Mouse (Mus musculus): ENCODE data around the gene Mdfic.
A peak's percentile ranks its signal among the peaks of the same experiment; 100 is the strongest.

Mdfic gene

GRCm38 (mm10) chr6:15742591-15743149 lies 22.2 kb downstream of the Mdfic start:
- no peak for DNase-seq

GRCm38 (mm10) chr6:15743291-15743792 lies 22.9 kb downstream of the Mdfic start:
- no peak for DNase-seq

DNA sequence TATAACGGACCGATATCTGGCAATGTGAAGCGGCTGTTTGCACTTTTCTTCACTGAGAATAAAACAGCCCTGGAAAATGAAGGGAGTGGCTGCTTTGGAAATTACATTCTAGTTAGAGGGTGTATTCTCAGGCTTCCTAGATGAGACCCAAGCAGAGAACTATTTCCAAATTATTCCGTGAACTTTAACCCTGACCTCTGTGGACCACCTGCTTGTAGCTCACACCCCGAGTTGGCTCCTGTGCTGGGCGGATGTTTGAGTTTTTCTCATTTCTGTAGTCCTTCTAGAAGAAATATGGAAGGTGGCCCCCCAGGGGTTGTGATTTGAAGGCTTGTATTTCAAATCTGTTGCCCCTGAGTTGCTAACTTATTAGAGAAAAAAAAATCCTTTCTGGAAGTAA lies 23.3 kb downstream of the Mdfic start:
- no peak for DNase-seq

DNA sequence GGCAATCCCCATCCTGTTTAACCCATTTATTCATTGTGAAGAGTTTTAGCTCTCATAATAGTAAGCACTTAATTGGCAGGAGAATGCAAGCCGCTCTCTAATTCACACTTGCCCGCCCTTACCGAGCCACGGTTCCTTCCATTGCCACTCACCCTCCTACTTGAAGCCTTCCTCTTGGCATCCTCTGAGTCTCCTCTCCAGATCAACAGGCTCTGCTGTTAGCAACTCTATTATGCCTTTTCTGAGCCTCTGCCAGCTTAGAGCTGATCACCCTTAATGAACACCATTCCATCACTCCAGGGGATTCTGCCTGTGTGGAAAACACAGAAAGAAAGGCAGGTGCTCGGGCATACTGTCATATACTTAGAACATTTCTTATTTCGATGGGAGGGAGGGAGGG lies 24.9 kb downstream of the Mdfic start:
- DNase-seq: no peak

DNA sequence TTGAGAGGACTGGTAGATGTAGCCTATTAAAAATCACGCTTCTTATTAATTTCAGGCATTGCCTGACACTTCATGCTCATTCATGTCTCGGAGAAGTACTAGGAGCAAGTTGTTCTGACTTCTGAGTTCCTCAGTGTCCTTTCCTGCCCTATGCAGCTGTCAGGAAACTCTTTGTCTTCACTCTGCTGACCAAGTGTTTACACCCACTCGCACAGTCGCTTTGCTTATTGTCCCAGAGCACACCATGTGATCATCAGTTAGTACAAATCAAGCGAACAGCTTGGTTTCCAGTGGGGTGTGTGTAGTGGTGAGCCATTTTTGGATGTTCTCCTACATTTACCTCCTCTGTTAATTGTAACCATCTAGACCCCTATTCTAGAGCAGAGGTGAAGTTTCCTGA lies 25.4 kb downstream of the Mdfic start:
- DNase-seq: no peak

GRCm38 (mm10) chr6:15747396-15748155 lies 27.1 kb downstream of the Mdfic start:
- DNase-seq: no peak

- DNase-seq: no peak
Observed at GRCm38 (mm10) chr6:15748236-15748635, 27.8 kb downstream of the Mdfic start.

DNA sequence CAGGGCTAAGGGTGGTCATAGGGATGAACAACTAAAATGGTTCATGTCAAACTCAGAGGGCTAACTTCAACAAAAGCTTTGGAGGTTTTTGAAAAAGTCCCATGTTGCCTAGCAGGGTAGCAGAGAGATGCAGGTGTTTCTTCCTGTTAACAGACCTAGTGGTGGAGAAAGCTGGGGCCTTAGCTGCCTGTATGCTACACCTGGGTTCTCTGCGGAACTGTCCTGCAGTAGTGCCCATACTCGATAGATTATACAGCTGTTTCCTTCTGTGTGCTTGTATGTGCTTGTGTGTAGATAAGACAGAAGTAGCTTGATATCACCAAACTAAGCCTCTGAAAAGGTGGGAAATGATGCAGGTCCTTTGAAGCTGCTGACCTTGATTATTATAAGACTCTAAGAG lies 28.5 kb downstream of the Mdfic start:
- no peak for DNase-seq

DNA sequence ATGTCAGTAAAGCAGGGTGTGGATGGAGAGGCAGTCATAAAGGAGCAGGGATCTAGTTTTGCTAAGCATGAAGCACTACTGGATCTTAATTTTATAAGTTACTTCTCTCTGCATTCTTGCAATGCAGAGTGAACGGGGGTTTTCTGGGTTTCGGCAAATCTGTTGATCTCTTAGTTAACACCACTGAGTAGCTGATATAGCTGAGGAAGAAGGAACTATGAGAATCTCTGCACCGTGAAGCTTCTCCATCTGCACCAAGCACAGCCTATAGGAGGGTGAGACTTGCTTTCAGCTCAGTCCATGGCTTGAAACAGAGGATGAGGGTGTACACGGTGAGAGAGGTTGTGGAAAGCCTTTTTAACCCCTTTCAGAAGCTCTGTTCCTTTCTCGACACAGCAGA lies 29.6 kb downstream of the Mdfic start:
- DNase-seq: no peak

GRCm38 (mm10) chr6:15751375-15751774 lies 30.9 kb downstream of the Mdfic start:
- no peak for DNase-seq

DNA sequence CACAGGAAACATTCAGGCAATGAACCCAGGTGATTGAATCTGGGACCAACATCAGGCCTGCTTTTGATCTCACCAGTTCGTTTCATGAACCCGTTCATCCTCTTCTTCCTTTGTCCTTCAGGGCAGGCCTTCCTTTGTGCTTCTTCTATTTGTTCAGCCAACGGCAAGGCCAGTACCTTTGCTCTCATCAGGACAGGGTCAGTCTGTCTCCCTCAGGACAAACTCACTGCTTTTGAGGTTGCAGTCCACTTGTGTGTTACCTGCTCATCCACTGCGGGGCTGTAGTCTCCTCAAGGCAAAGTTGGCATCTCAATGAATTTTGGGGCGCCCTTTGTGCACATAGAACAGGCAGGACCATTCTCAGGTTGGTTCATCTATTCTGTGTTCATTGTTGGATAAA lies 31.7 kb downstream of the Mdfic start:
- no peak for DNase-seq

- DNase-seq: no peak
Observed at GRCm38 (mm10) chr6:15753208-15753607, 32.7 kb downstream of the Mdfic start.

- DNase-seq: no peak
Observed at GRCm38 (mm10) chr6:15758394-15758793, 37.9 kb downstream of the Mdfic start.

- DNase-seq: no peak
Observed at GRCm38 (mm10) chr6:15760750-15761149, 40.3 kb downstream of the Mdfic start.

DNA sequence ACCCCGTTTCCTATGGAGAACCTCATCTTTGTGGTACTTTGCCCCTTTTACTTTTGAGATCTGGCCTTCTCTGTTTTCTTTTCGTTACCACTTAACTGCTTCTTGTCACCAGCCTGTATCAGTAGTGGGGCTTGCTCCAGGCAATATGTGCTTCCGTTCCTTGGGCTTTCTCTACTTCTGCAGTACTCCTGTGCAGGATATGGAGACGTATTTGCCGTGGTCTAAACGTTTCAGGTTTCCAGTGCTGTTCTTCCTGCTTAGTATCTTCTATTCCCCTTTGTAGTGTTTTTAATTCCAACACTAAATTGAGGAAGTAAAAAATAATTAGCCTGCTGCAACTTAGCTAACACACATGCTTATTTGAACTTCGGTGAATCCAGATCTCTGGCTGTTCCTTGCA lies 43.6 kb downstream of the Mdfic start:
- DNase-seq: no peak

- DNase-seq: no peak
Observed at GRCm38 (mm10) chr6:15767460-15767859, 47.0 kb downstream of the Mdfic start.

- DNase-seq: no peak
Observed at GRCm38 (mm10) chr6:15770128-15770527, 49.7 kb downstream of the Mdfic start.

- DNase-seq: no peak
Observed at GRCm38 (mm10) chr6:15777070-15777469, 56.6 kb downstream of the Mdfic start.

GRCm38 (mm10) chr6:15780127-15780526 lies 59.7 kb downstream of the Mdfic start:
- DNase-seq: no peak

GRCm38 (mm10) chr6:15780688-15781087 lies 60.2 kb downstream of the Mdfic start:
- no peak for DNase-seq

DNA sequence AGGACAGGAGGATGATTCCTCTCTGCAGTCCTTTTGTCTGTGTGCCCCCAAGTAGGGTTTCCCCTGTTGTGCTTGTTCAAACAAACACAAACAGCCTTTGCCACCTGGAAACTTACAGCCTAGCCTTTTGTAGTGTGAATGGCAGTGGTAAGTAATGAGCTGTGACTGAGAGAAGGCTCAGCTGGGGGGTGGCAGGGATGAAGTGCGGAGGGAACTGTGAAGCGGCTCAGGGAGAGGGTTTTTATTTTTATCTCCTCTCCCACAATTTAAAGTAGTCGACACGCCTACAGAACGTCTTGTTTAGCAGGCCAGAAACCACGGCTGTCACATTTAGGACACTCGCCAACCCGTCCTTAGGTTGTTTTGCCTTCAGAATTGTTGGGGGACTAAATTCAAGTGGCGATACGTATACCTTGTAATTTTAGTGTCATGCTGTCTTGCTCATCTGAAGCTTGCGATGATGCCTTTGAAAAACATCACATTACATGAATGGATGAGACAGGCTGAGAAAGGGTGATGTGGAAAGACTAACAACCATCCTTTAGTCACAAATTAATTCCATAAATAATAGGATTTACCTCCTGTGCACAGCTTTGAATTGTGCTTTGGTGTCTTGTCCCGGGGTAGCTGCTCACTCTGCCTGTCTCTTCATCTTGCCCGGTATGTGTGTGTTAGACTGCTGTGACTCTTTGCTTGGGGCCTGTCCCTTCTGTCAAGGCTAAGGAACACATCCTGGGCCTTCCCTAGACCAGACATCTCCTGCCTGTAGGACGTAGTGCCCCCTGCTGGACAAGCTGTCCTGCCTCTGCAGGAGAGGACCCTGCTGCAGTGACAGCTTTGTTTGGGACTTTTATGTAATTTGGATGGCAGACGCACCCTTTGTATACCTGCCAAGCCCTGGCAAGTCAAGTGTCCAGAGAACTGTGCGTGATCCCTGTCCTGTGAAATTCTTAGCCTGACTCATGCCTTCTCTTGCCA lies 69.4 kb downstream of the Mdfic start:
- DNase-seq: peak; percentile 54

DNA sequence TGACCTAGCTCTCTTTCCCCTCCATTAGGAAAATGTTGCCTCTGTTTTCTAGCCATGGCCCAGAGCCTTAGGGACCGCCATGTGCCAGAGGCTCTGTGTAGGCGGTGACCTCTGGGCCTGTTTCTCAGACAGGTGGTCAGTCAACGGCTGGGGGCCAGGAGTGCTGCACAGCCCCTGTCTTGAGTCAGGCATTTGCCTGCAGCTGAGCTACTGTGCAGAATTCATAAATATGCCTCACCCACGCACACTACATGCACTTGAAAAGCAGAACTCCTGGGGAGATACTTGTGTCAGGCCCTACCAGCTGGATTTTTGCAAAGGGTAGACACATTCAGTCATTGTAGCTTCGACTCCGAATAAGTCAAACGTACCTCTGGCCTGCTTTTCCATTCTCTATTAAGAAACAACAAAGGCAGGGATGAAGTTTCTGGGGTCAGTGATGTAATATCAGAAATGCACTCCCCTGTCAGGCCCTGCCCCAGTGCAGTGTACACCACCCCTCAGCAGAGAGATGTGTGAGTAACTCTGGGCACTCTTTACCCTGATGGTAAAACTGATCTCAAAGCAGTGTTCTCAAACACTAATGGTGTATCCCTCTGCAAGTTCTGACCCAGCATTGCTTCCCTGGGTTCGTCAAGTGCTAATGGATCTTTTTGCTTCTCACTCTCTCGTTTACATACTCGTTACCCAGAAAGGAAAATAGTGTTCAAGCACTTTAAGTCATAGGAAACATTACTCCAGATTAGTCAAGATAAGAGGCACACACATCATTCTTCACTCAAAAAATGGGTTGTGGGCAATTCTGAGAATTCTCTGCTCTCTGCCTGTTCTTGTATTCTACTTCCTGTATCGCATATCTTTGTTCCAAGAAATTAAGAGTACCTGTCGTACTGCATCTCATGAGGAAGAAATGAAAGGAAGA lies 72.5 kb downstream of the Mdfic start:
- DNase-seq: peak; percentile 6
